Mouse (Mus musculus): ENCODE results near the gene Cdc42se2. TPM values are rescaled to one million over a fixed set of nuclear protein-coding genes. Genes with fewer than 3 reads are reported as not detected.

Cdc42se2 gene
- polyA plus RNA-seq, 1 experiment from 2014 or later: 245 TPM

GRCm38 (mm10) chr11:54679141-54679540 is 108.3 kb downstream of the Cdc42se2 start:
- no peak overlapping the region for H3K9ac ChIP-seq (ENCODE audit: low read depth, low read length)
- H3K27me3 ChIP-seq (ENCODE audit: control insufficient read depth, insufficient read depth, low read length): no peaks in the 10 kb centered on the region
- no peak overlapping the region for H3K27ac ChIP-seq (ENCODE audit: low read depth, low read length)
- WGBS: 93% methylated on average over 2 of the region's 2 CpGs
- peaks cover 6% of the 10 kb centered on the region for H3K36me3 ChIP-seq (ENCODE audit: control insufficient read depth, insufficient read depth, low read length)
- H3K4me2 ChIP-seq (replicated peaks; ENCODE audit: low read depth, low read length): no peak overlapping the region
- no peaks in the 10 kb centered on the region for H3K9me3 ChIP-seq (ENCODE audit: control insufficient read depth, low read length)
- ATAC-seq (ENCODE audit: low FRiP score) (no peak), DNase-seq (ENCODE audit: low spot score) (no peak)
- H3K4me3 ChIP-seq (ENCODE audit: low read depth, low read length): no peak overlapping the region
- H3K4me1 ChIP-seq (replicated peaks; ENCODE audit: control insufficient read depth, insufficient read depth, low read length): no peaks in the 10 kb centered on the region

GRCm38 (mm10) chr11:54675792-54676489 is 111.5 kb downstream of the Cdc42se2 start:
- no peak for DNase-seq (ENCODE audit: low spot score)
- H3K4me3 ChIP-seq (ENCODE audit: low read depth, low read length): no peak overlapping the region
- WGBS: 94% methylated on average over 2 of the region's 2 CpGs

GRCm38 (mm10) chr11:54673575-54674298 is 113.7 kb downstream of the Cdc42se2 start:
- H3K9ac ChIP-seq (ENCODE audit: low read depth, low read length): no peak overlapping the region
- ATAC-seq (ENCODE audit: low FRiP score): no peak
- WGBS: 88% methylated on average over 8 of the region's 8 CpGs

More at GRCm38 (mm10) chr11:54675792-54676489, 111.5 kb downstream of the Cdc42se2 start:
- no peak overlapping the region for H3K9ac ChIP-seq (ENCODE audit: low read depth, low read length)
- H3K4me2 ChIP-seq (replicated peaks; ENCODE audit: low read depth, low read length): no peak overlapping the region
- no peaks in the 10 kb centered on the region for H3K9me3 ChIP-seq (ENCODE audit: control insufficient read depth, low read length)
- no peaks in the 10 kb centered on the region for H3K27me3 ChIP-seq (ENCODE audit: control insufficient read depth, insufficient read depth, low read length)
- H3K36me3 ChIP-seq (ENCODE audit: control insufficient read depth, insufficient read depth, low read length): peaks cover 6% of the 10 kb centered on the region
- no peaks in the 10 kb centered on the region for H3K4me1 ChIP-seq (replicated peaks; ENCODE audit: control insufficient read depth, insufficient read depth, low read length)
- no peak overlapping the region for H3K27ac ChIP-seq (ENCODE audit: low read depth, low read length)
- no peak for ATAC-seq (ENCODE audit: low FRiP score)

More at GRCm38 (mm10) chr11:54673575-54674298, 113.7 kb downstream of the Cdc42se2 start:
- H3K9me3 ChIP-seq (ENCODE audit: control insufficient read depth, low read length): no peaks in the 10 kb centered on the region
- H3K36me3 ChIP-seq (ENCODE audit: control insufficient read depth, insufficient read depth, low read length): no peaks in the 10 kb centered on the region
- no peaks in the 10 kb centered on the region for H3K4me1 ChIP-seq (replicated peaks; ENCODE audit: control insufficient read depth, insufficient read depth, low read length)
- no peak overlapping the region for H3K4me3 ChIP-seq (ENCODE audit: low read depth, low read length)
- H3K27me3 ChIP-seq (ENCODE audit: control insufficient read depth, insufficient read depth, low read length): no peaks in the 10 kb centered on the region
- H3K4me2 ChIP-seq (replicated peaks; ENCODE audit: low read depth, low read length): no peak overlapping the region
- no peak for DNase-seq (ENCODE audit: low spot score)
- H3K27ac ChIP-seq (ENCODE audit: low read depth, low read length): no peak overlapping the region

Other genes starting within 250 kb of the Cdc42se2 start
- 9.7 and 11.2 TPM in 2 replicates for gene Lyrm7, start 73.2 kb upstream of the Cdc42se2 start, polyA plus RNA-seq (2014; fragmentation: Nextera tagmentation; extraction: Ambion mirVana)
- gene Hint1, start 78.7 kb upstream of the Cdc42se2 start, polyA plus RNA-seq (2014; fragmentation: Nextera tagmentation; extraction: Ambion mirVana): 654 and 669 TPM in 2 replicates
- 91.4 and 114 TPM in 2 replicates for gene Gpx3, start 114.8 kb upstream of the Cdc42se2 start, polyA plus RNA-seq (2014; fragmentation: Nextera tagmentation; extraction: Ambion mirVana)
- gene Tnip1, start 175.2 kb upstream of the Cdc42se2 start, polyA plus RNA-seq (2014; fragmentation: Nextera tagmentation; extraction: Ambion mirVana): 9.8 and 10.3 TPM in 2 replicates
- 90.2 and 91.6 TPM in 2 replicates for gene Anxa6, start 245.8 kb upstream of the Cdc42se2 start, polyA plus RNA-seq (2014; fragmentation: Nextera tagmentation; extraction: Ambion mirVana)

Measured in hindbrain, embryonic 11.5 days (tissue).